Mouse (Mus musculus): ENCODE results near the gene Vmn2r25. TPM values are rescaled to one million over a fixed set of nuclear protein-coding genes. Genes with fewer than 3 reads are reported as not detected.
"Not testable (repeated sequence)": the region's sequence is repeated elsewhere in the genome, so short reads cannot be mapped to it uniquely, and the experiment has no call there.

Vmn2r25 gene
- not detected for total RNA-seq (2021)
- long read RNA-seq, experiment 1 = 0 reads
- long read RNA-seq, experiment 2 = 0 reads

DNA sequence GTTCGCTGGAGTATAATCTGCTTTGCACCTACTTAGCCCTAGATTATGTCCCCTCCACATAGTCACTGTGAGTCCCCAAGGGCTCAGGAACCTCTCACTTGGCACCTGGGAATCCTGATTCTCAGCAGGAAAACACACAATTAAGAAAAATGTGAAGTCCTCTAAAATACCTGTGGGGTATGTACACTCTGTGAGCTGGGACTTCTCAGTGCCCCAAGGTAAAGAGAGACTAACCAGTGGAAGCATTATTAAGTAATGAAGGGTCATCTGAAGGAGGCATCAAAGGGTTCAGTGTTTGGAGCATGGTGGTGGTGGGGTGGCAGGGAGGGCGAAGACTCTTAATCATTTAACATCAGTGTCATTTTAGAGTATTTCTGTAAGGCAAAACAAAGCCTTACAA is at the start of gene Vmn2r25:
Vmn2r25 (minus strand) TSS at position 101 of the 400 bp plus-strand sequence.
- DNase-seq = not testable (repeated sequence)

DNA sequence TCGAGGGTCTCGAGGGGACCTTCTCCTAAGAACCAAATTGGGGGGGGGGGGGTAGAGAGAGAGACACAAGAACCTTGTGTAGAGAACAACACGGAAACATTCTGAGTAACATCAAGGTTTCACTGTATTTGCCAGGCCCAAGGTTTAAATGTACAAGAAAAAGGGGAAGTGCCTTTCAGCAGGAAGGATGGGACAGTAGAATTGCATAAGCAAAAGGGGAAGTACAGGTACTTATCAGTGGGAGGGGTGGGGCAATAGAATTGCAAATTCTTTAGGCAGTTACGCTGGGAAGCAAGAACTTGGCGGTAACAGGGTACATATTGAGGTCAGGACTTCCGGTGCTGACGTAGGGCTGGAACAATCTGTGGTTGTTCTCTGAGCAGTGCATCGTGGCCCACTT is 33.3 kb downstream of the Vmn2r25 start:
- DNase-seq = no peak

DNA sequence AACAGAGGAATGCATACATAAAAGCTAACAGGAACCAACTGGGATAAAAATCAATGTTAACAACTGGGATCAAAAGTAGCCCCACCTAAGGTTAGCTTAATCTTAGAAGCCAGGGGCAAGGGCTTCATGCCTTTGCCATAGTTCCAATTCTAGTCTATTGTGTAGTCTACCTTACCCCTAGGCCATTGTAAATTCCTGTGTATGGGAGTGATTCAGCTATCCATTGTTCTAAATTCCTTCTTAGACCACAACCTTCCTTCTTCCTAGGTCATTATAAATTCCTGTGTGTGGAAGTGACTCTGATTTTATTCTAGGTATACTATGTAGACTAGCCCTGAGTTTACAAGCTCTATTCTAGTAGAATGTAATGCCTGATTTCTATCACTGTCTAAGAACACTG is 43.0 kb downstream of the Vmn2r25 start:
- not testable (repeated sequence) for DNase-seq

DNA sequence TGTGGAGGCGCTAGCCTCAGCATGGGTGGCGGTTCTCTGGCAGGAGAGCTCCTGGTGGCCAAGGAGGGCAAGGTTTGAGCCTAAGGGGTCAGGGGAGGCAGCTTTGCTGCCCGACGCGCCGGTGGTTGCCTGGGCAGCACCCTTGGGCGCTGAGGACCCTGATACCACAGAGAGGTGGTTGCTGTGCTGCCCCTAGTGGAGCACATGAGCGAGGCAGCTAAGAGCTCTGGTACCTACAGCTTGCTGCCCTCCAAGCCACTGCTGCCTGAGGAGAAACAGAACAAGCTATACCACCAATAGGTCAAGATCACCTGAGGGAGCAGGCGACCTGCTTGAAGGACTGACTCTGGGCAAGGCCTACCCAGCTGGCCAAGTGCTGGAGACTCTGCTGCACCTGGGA is 59.5 kb downstream of the Vmn2r25 start:
- no peak for DNase-seq

DNA sequence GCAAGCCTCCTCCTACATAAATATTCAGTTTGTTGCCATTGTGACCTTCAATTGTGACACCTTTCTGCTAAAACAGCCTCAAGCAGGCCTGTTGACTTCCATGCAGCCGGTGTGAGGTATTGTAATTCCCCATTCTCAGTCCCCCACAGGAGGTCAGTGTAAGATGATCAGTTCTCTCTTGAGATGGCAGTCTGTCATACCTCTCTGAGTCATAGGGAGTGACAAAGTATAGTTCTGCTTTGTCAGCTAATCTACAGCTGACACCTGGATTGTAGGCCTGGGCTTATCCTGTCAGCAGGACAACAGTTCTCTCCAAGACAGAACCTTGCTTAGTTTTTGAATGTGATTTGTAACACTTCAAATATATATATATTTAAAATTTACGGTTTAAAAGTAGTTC is 68.4 kb downstream of the Vmn2r25 start:
- DNase-seq = no peak

DNA sequence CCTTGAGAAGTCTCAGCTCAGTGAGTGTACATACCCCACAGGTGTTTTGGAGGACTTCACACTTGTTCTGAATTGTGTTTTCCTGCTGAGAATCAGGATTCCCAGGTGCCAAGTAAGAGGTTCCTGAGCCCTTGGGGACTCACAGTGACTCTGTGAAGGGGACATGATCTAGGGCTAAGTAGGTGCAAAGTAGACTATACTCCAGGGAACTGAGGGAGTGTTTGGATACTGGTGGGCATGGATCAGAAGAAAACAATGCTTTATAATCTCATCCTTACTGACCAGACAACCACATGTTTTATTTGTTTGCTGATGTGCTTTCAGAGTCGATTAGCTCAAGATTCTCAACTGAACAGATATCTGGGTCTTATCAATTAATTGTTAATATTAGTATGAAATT is 74.7 kb downstream of the Vmn2r25 start, which contains the start of gene Vmn2r24:
Vmn2r24 (plus strand) TSS at position 301 of the 400 bp plus-strand sequence.
- no peak for DNase-seq

Other genes starting within 250 kb of the Vmn2r25 start
- gene Vmn2r22, start 202.7 kb downstream of the Vmn2r25 start, total RNA-seq (2021) = not detected
- not detected for gene Vmn2r23, start 150.8 kb downstream of the Vmn2r25 start, total RNA-seq (2021)
- gene Vmn2r24, start 74.6 kb downstream of the Vmn2r25 start, total RNA-seq (2021) = not detected
- under 1 TPM in 1 of 2 experiments, not detected in 1; 0.06 TPM for gene Vmn2r26, start 171.1 kb upstream of the Vmn2r25 start, total RNA-seq (2021)